Mouse (Mus musculus): ENCODE results near the gene Cdh12. TPM values are rescaled to one million over a fixed set of nuclear protein-coding genes. Genes with fewer than 3 reads are reported as not detected.

Cdh12 gene
- total RNA-seq, 1 experiment = not detected

DNA sequence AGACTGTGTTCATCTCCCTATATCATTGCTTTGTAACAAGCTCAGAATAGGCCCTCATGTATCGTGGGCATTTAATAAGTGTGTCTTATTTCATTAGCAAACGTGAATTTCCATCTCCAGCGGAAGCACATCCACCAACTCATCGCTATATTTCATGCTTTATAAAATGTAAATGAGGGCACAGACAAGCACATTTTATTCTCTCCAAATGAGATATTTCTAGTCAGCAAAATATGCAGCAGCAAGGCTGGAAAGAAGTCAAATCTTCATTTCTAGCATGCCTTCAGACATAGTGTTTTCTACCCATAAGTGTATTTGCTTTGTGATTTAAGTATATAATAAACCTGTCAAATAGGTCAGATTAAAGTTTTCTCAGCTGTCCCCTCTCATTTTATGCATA is 262.8 kb downstream of the Cdh12 start:
- Histone ChIP-seq H3K36me3 (ENCODE audit: control insufficient read depth, insufficient read depth, low read length, poor library complexity, severe bottlenecking) (no peaks in the 10 kb centered on the region), H3K27ac (ENCODE audit: insufficient read depth, low read depth, low read length, poor library complexity, severe bottlenecking) (no peak overlapping the region), H3K9me3 (ENCODE audit: control insufficient read depth, insufficient read depth, low read depth, low read length) (no peaks in the 10 kb centered on the region), H3K4me1 (ENCODE audit: control insufficient read depth in 2 of 2, insufficient read depth in 2 of 2, low read length in 2 of 2, poor library complexity in 1 of 2) (no peaks in the 10 kb centered on the region), H3K9ac (ENCODE audit: insufficient read depth, low read depth, low read length, poor library complexity, severe bottlenecking) (no peak overlapping the region), H3K4me3 (ENCODE audit: insufficient read depth in 1 of 2, low read depth in 1 of 2, low read length in 2 of 2, poor library complexity in 1 of 2, severe bottlenecking in 1 of 2) (no peak overlapping the region)
- DNase-seq (ENCODE audit: low read depth, low spot score) = no peak
- no peak for TF ChIP-seq ZNF384 (IDR thresholded peaks at IDR 0.05; ENCODE audit: low read depth, low read length)
- TF ChIP-seq MAFK (IDR thresholded peaks at IDR 0.05; ENCODE audit: insufficient read depth, low read depth, low read length) = no peak
- TF ChIP-seq HCFC1 (IDR thresholded peaks at IDR 0.05; ENCODE audit: borderline replicate concordance, insufficient read depth, low read length) = no peak
- TF ChIP-seq CHD2 (IDR thresholded peaks at IDR 0.05; ENCODE audit: low read depth, low read length) = no peak
- TF ChIP-seq ZC3H11A (IDR thresholded peaks at IDR 0.05; ENCODE audit: borderline replicate concordance, low read depth, low read length) = no peak
- in situ Hi-C loops (cut with MboI; ENCODE audit: low sequenced_read_pairs in 2 of 2, unreplicated experiment in 2 of 2) = no loop called here

DNA sequence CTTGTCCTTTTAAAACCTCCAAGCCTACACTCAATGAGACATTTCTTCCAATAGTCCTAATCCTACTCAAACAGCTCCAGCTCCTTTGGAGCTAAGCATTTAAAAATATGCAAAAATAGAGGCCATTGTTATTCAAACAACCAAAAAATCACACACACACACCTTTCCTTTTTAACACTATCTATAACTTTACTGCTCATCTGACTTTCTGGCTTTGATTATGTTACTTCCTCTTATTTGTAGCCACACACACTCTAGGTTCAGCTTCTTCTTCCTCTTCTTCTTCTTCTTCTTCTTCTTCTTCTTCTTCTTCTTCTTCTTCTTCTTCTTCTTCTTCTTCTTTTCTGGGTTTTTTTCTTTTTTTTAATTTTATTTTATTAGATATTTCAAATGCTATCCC is 323.2 kb downstream of the Cdh12 start:
- Histone ChIP-seq H3K4me1 (ENCODE audit: control insufficient read depth in 2 of 2, insufficient read depth in 2 of 2, low read length in 2 of 2, poor library complexity in 1 of 2) (no peaks in the 10 kb centered on the region), H3K9me3 (ENCODE audit: control insufficient read depth, insufficient read depth, low read depth, low read length) (no peaks in the 10 kb centered on the region), H3K9ac (ENCODE audit: insufficient read depth, low read depth, low read length, poor library complexity, severe bottlenecking) (no peak overlapping the region), H3K27ac (ENCODE audit: insufficient read depth, low read depth, low read length, poor library complexity, severe bottlenecking) (no peak overlapping the region), H3K36me3 (ENCODE audit: control insufficient read depth, insufficient read depth, low read length, poor library complexity, severe bottlenecking) (no peaks in the 10 kb centered on the region), H3K4me3 (ENCODE audit: insufficient read depth in 1 of 2, low read depth in 1 of 2, low read length in 2 of 2, poor library complexity in 1 of 2, severe bottlenecking in 1 of 2) (no peak overlapping the region)
- TF ChIP-seq ZNF384 (IDR thresholded peaks at IDR 0.05; ENCODE audit: low read depth, low read length) = no peak
- no peak for TF ChIP-seq CHD2 (IDR thresholded peaks at IDR 0.05; ENCODE audit: low read depth, low read length)
- TF ChIP-seq MAFK (IDR thresholded peaks at IDR 0.05; ENCODE audit: insufficient read depth, low read depth, low read length) = no peak
- no peak for TF ChIP-seq ZC3H11A (IDR thresholded peaks at IDR 0.05; ENCODE audit: borderline replicate concordance, low read depth, low read length)
- no peak for TF ChIP-seq HCFC1 (IDR thresholded peaks at IDR 0.05; ENCODE audit: borderline replicate concordance, insufficient read depth, low read length)
- no peak for DNase-seq (ENCODE audit: low read depth, low spot score)
- in situ Hi-C loops (cut with MboI; ENCODE audit: low sequenced_read_pairs in 2 of 2, unreplicated experiment in 2 of 2) = no loop called here

DNA sequence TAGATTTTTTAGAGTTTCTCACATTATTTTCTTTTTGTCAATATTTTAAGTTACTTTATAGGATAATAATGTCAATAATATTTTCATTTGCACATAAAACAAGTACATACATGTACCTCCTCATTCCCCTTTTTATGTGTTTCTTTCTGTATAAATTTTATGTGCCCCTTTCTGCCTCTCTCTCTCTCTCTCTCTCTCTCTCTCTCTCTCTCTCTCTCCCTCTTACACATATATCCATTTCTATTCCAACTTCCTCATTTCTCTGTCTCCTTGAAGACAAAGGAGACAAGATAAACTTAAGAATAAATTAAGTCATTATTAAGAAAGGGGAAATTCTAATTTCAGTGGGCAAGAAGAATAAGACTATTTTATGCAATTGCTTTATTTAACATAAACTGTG is 324.4 kb downstream of the Cdh12 start:
- no peaks in the 10 kb centered on the region for H3K36me3 ChIP-seq (ENCODE audit: control insufficient read depth, insufficient read depth, low read length, poor library complexity, severe bottlenecking)
- H3K9me3 ChIP-seq (ENCODE audit: control insufficient read depth, insufficient read depth, low read depth, low read length) = no peaks in the 10 kb centered on the region
- no peak for DNase-seq (ENCODE audit: low read depth, low spot score)
- H3K4me3 ChIP-seq (ENCODE audit: insufficient read depth in 1 of 2, low read depth in 1 of 2, low read length in 2 of 2, poor library complexity in 1 of 2, severe bottlenecking in 1 of 2) = no peak overlapping the region
- no peak overlapping the region for H3K27ac ChIP-seq (ENCODE audit: insufficient read depth, low read depth, low read length, poor library complexity, severe bottlenecking)
- TF ChIP-seq ZC3H11A (IDR thresholded peaks at IDR 0.05; ENCODE audit: borderline replicate concordance, low read depth, low read length) (no peak), HCFC1 (IDR thresholded peaks at IDR 0.05; ENCODE audit: borderline replicate concordance, insufficient read depth, low read length) (no peak), CHD2 (IDR thresholded peaks at IDR 0.05; ENCODE audit: low read depth, low read length) (no peak), ZNF384 (IDR thresholded peaks at IDR 0.05; ENCODE audit: low read depth, low read length) (no peak), MAFK (IDR thresholded peaks at IDR 0.05; ENCODE audit: insufficient read depth, low read depth, low read length) (no peak)
- H3K9ac ChIP-seq (ENCODE audit: insufficient read depth, low read depth, low read length, poor library complexity, severe bottlenecking) = no peak overlapping the region
- in situ Hi-C loops (cut with MboI; ENCODE audit: low sequenced_read_pairs in 2 of 2, unreplicated experiment in 2 of 2) = no loop called here
- H3K4me1 ChIP-seq (ENCODE audit: control insufficient read depth in 2 of 2, insufficient read depth in 2 of 2, low read length in 2 of 2, poor library complexity in 1 of 2) = no peaks in the 10 kb centered on the region

DNA sequence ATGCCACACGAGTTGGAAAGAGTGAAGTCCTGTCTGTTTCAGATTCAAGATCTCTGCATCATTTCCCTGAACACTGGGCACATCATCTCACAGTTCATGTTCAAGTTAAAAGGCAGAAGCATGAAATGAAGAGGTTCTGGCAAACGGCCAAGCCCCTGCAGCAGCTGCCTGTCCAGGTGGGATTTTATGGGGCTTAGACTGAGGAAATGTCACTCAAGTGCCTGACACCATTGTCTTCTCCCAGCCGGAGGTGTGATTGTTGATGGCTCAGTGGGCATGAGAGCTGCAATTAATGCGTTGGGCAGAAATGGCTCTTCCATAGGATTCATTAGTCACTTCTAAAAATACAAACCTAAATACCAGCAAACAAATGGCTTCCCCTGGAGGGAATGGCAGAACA is 347.9 kb downstream of the Cdh12 start:
- Histone ChIP-seq H3K9ac (ENCODE audit: insufficient read depth, low read depth, low read length, poor library complexity, severe bottlenecking) (no peak overlapping the region), H3K4me1 (ENCODE audit: control insufficient read depth in 2 of 2, insufficient read depth in 2 of 2, low read length in 2 of 2, poor library complexity in 1 of 2) (no peaks in the 10 kb centered on the region), H3K9me3 (ENCODE audit: control insufficient read depth, insufficient read depth, low read depth, low read length) (no peaks in the 10 kb centered on the region), H3K27ac (ENCODE audit: insufficient read depth, low read depth, low read length, poor library complexity, severe bottlenecking) (no peak overlapping the region), H3K4me3 (ENCODE audit: insufficient read depth in 1 of 2, low read depth in 1 of 2, low read length in 2 of 2, poor library complexity in 1 of 2, severe bottlenecking in 1 of 2) (no peak overlapping the region), H3K36me3 (ENCODE audit: control insufficient read depth, insufficient read depth, low read length, poor library complexity, severe bottlenecking) (no peaks in the 10 kb centered on the region)
- no peak for TF ChIP-seq HCFC1 (IDR thresholded peaks at IDR 0.05; ENCODE audit: borderline replicate concordance, insufficient read depth, low read length)
- TF ChIP-seq ZNF384 (IDR thresholded peaks at IDR 0.05; ENCODE audit: low read depth, low read length) = no peak
- TF ChIP-seq CHD2 (IDR thresholded peaks at IDR 0.05; ENCODE audit: low read depth, low read length) = no peak
- TF ChIP-seq ZC3H11A (IDR thresholded peaks at IDR 0.05; ENCODE audit: borderline replicate concordance, low read depth, low read length) = no peak
- TF ChIP-seq MAFK (IDR thresholded peaks at IDR 0.05; ENCODE audit: insufficient read depth, low read depth, low read length) = no peak
- in situ Hi-C loops (cut with MboI; ENCODE audit: low sequenced_read_pairs in 2 of 2, unreplicated experiment in 2 of 2) = no loop called here
- no peak for DNase-seq (ENCODE audit: low read depth, low spot score)

DNA sequence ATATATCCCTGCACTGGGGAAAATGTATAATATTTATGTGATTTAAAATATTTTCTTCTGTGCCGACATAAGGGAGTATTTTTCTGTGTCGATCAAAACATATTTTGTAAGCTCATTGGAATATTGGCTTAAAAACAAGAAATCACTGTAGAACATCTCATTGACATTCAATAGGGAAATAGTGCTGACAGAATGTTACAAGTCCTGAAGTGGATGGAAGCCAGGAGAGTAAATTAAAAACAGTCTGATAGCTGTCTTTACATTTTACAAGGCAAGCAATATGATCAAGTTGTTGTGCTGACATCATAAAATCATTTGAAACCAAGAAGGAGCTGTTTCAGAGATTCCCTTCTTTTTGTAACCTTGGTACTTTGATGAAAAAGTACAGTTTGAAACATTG is 349.5 kb downstream of the Cdh12 start:
- in situ Hi-C loops (cut with MboI; ENCODE audit: low sequenced_read_pairs in 2 of 2, unreplicated experiment in 2 of 2) = no loop called here
- no peak for TF ChIP-seq MAFK (IDR thresholded peaks at IDR 0.05; ENCODE audit: insufficient read depth, low read depth, low read length)
- no peak for TF ChIP-seq ZNF384 (IDR thresholded peaks at IDR 0.05; ENCODE audit: low read depth, low read length)
- no peak for TF ChIP-seq HCFC1 (IDR thresholded peaks at IDR 0.05; ENCODE audit: borderline replicate concordance, insufficient read depth, low read length)
- no peak for TF ChIP-seq CHD2 (IDR thresholded peaks at IDR 0.05; ENCODE audit: low read depth, low read length)
- TF ChIP-seq ZC3H11A (IDR thresholded peaks at IDR 0.05; ENCODE audit: borderline replicate concordance, low read depth, low read length) = no peak

More for the DNA sequence above, 349.5 kb downstream of the Cdh12 start:
- no peak overlapping the region for H3K4me3 ChIP-seq (ENCODE audit: insufficient read depth in 1 of 2, low read depth in 1 of 2, low read length in 2 of 2, poor library complexity in 1 of 2, severe bottlenecking in 1 of 2)
- no peaks in the 10 kb centered on the region for H3K4me1 ChIP-seq (ENCODE audit: control insufficient read depth in 2 of 2, insufficient read depth in 2 of 2, low read length in 2 of 2, poor library complexity in 1 of 2)
- no peak overlapping the region for H3K27ac ChIP-seq (ENCODE audit: insufficient read depth, low read depth, low read length, poor library complexity, severe bottlenecking)
- no peaks in the 10 kb centered on the region for H3K36me3 ChIP-seq (ENCODE audit: control insufficient read depth, insufficient read depth, low read length, poor library complexity, severe bottlenecking)
- no peak overlapping the region for H3K9ac ChIP-seq (ENCODE audit: insufficient read depth, low read depth, low read length, poor library complexity, severe bottlenecking)
- DNase-seq (ENCODE audit: low read depth, low spot score) = no peak
- H3K9me3 ChIP-seq (ENCODE audit: control insufficient read depth, insufficient read depth, low read depth, low read length) = no peaks in the 10 kb centered on the region

All from ES-E14 (cell line).